8 mouse cellular contexts compared by ENCODE assay signal in genomic region chr5:137776408-137776918, GRCm38 (mm10). TPM values are rescaled to one million over a fixed set of nuclear protein-coding genes. Genes with fewer than 3 reads are reported as not detected.
DNase-seq lines count a peak whose midpoint lies in the region; ATAC-seq and TF ChIP-seq lines count a peak whose summit lies in the region.

No protein-coding gene starts in this region.

- DNase-seq in lung, adult 18-20 months = peak; percentile 44 to 64
- no peak for DNase-seq in lung, postnatal 14 days
- DNase-seq in ZHBTc4 (ENCODE audit: low read depth, low spot score) = peak; percentile 83
- no peak for DNase-seq in layer of hippocampus, postnatal 14 days (ENCODE audit: low spot score in 2 of 2)

- H3K79me2 ChIP-seq in myocyte (ENCODE audit: control insufficient read depth, insufficient read depth) = no peaks in the 10 kb centered on the region

- WGBS in kidney, embryonic 15.5 days = 29% methylated on average over 5 of the region's 5 CpGs

- H3ac ChIP-seq in myocyte (ENCODE audit: control insufficient read depth, insufficient read length) = no peak overlapping the region

- peak overlapping the region; percentile 12; the same call in 1 of the 2 replicates for H3K4me2 ChIP-seq in kidney, embryonic 15.5 days
- peak overlapping the region; percentile 18 for H3K4me2 ChIP-seq in myocyte (ENCODE audit: low read depth)

- peak overlapping the region; percentile 63 for H3K27ac ChIP-seq in kidney, embryonic 15.5 days

- H3K4me1 ChIP-seq in kidney, embryonic 15.5 days = peaks cover 38% of the 10 kb centered on the region

- no peak overlapping the region for H3K9ac ChIP-seq in kidney, embryonic 15.5 days

- H3K27me3 ChIP-seq in kidney, embryonic 15.5 days = no peaks in the 10 kb centered on the region
- no peaks in the 10 kb centered on the region for H3K27me3 ChIP-seq in myocyte (ENCODE audit: control insufficient read depth, insufficient read depth, insufficient read length)

- no peak for TF ChIP-seq POLR2A in myocyte (IDR thresholded peaks at IDR 0.05; ENCODE audit: insufficient read length, low read depth)

- no peak for ATAC-seq in kidney, embryonic 15.5 days (replicated peaks; ENCODE audit: low FRiP score)
- ATAC-seq in frontal cortex, adult (ENCODE audit: low TSS enrichment) = no peak
- no peak for ATAC-seq in cerebellum, adult (ENCODE audit: insufficient number of reproducible peaks, low FRiP score, low TSS enrichment)

- H3K9me3 ChIP-seq in kidney, embryonic 15.5 days (replicated peaks) = no peaks in the 10 kb centered on the region

- no peak overlapping the region for H3K4me3 ChIP-seq in kidney, embryonic 15.5 days (replicated peaks)
- no peak overlapping the region for H3K4me3 ChIP-seq in myocyte

- H3K36me3 ChIP-seq in kidney, embryonic 15.5 days = peaks cover 16% of the 10 kb centered on the region
- peaks cover 10% of the 10 kb centered on the region for H3K36me3 ChIP-seq in myocyte (ENCODE audit: control insufficient read depth, insufficient read depth)

TF ChIP-seq in myocyte, 11 proteins besides CTCF, POLR2A, EP300 and RAD21:
- no peak for TF ChIP-seq CEBPB (IDR thresholded peaks at IDR 0.05; ENCODE audit: insufficient read depth, poor library complexity, severe bottlenecking)
- no peak for TF ChIP-seq TCF12 (IDR thresholded peaks at IDR 0.05; ENCODE audit: insufficient read depth, poor library complexity, severe bottlenecking)
- no peak for TF ChIP-seq MYOG (IDR thresholded peaks at IDR 0.05; ENCODE audit: control insufficient read depth in 1 of 3, insufficient read depth in 1 of 3, insufficient read length in 2 of 3, low read depth in 2 of 3)
- no peak for TF ChIP-seq POLR2AphosphoS2 (IDR thresholded peaks at IDR 0.05; ENCODE audit: insufficient read length, low read depth)
- no peak for TF ChIP-seq SRF (IDR thresholded peaks at IDR 0.05; ENCODE audit: control insufficient read depth, insufficient read length, low read depth)
- no peak for TF ChIP-seq MYOD1 (IDR thresholded peaks at IDR 0.05; ENCODE audit: control insufficient read depth in 1 of 3, insufficient read length in 2 of 3, low read depth in 2 of 3)

RNA-seq across cellular contexts. Expression of gene Ppp1r35, which starts 2.2 kb away (rescaled TPM):
- polyA plus RNA-seq in kidney, embryonic 15.5 days (2015; fragmentation: Nextera tagmentation; extraction: Ambion mirVana) = 25.9 and 33.2 TPM in 2 replicates
- polyA plus RNA-seq in myocyte (2012; fragmentation: generic; extraction: Trizol) = 40.4 TPM
- 10 to 100 TPM; 24.2 to 27.3 TPM for total RNA-seq in layer of hippocampus, postnatal 14 days (2021)

RNA-seq across cellular contexts. Expression of gene Mepce, which starts 11.0 kb away (rescaled TPM):
- polyA plus RNA-seq in kidney, embryonic 15.5 days (2015; fragmentation: Nextera tagmentation; extraction: Ambion mirVana) = 9.2 and 10.4 TPM in 2 replicates
- 34.4 TPM for polyA plus RNA-seq in myocyte (2012; fragmentation: generic; extraction: Trizol)
- total RNA-seq in layer of hippocampus, postnatal 14 days (2021) = 10 to 100 TPM; 33.4 to 42.0 TPM

RNA-seq across cellular contexts. Expression of gene Zcwpw1, which starts 11.1 kb away (rescaled TPM):
- polyA plus RNA-seq in kidney, embryonic 15.5 days (2015; fragmentation: Nextera tagmentation; extraction: Ambion mirVana) = 26.6 and 31.8 TPM in 2 replicates
- polyA plus RNA-seq in myocyte (2012; fragmentation: generic; extraction: Trizol) = 2.2 TPM
- total RNA-seq in layer of hippocampus, postnatal 14 days (2021) = 1 to 10 TPM; 5.0 to 5.7 TPM

RNA-seq across cellular contexts. Expression of gene Tsc22d4, which starts 30.9 kb away (rescaled TPM):
- polyA plus RNA-seq in kidney, embryonic 15.5 days (2015; fragmentation: Nextera tagmentation; extraction: Ambion mirVana) = 111 and 126 TPM in 2 replicates
- polyA plus RNA-seq in myocyte (2012; fragmentation: generic; extraction: Trizol) = 48.1 TPM
- total RNA-seq in layer of hippocampus, postnatal 14 days (2021) = 100 to 1,000 TPM; 213 to 225 TPM

RNA-seq across cellular contexts. Expression of gene Nyap1, which starts 35.1 kb away (rescaled TPM):
- 1.8 and 2.1 TPM in 2 replicates for polyA plus RNA-seq in kidney, embryonic 15.5 days (2015; fragmentation: Nextera tagmentation; extraction: Ambion mirVana)
- 2.7 TPM for polyA plus RNA-seq in myocyte (2012; fragmentation: generic; extraction: Trizol)
- total RNA-seq in layer of hippocampus, postnatal 14 days (2021) = 10 to 100 TPM; 73.9 to 75.0 TPM

Comparison
In these comparisons a context has a peak if more than half of its experiments do, and no peak if none do; other contexts are left out.
1. DNase-seq: peak in lung, adult 18-20 months (2 of 2) and ZHBTc4 (single experiment); none in lung, postnatal 14 days (single experiment) and layer of hippocampus, postnatal 14 days (0 of 2).